Comparison of ENCODE assay signal across 8 mouse cellular contexts in the genomic region with DNA sequence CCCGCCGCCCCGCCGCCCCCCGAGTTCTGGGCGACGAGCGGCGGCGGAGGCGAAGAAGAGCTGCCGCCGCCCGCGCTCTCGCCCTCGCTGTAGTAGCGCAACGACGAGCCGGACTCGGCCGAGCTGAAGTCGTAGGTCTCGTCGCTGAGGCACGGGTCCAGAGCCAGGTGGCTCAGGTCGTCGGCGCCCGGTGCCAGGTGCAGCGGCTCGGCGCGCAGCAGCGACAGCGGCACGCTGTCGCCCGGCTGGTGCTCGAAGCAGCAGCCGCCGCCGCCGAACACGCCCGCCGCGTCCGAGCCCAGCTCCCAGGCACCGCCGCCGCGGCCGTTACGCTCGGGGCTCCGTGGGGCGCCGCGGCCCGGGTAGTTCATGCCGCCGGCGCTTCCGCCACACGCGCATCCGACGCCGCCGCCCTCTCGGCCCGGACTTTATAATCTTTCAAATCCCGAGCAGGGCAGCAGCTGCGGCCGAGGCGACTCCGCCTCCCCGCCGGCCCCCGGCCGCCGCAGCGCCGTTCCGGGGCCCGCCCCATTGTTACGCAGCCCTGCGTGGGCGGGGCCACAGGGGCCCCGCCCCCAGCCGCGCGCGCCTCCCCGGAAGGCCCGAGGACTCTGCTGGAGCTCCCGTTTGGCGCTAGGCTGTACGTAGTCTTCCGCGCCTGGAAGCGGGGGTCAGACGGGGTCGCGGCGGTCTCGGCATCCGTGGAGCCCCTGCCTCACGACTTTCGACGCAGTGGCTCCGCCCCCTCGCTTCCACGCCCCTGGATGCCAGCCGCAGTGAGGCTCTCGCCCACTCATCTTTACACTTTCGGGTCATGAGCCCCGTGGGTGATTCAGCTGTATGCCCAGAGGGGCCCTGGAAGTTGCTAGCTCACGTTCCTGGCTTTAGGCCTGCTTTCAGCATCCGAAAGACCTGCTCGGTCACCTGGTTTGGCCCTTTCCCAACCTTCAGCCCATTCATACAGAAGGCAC. TPM values are rescaled to one million over a fixed set of nuclear protein-coding genes. Genes with fewer than 3 reads are reported as not detected.
A peak's percentile ranks its signal among the peaks of the same experiment; 100 is the strongest.
DNase-seq lines count a peak whose midpoint lies in the region; ATAC-seq and TF ChIP-seq lines count a peak whose summit lies in the region.

Ddhd1 (minus strand) TSS at position 503 of the 971 bp plus-strand sequence.

- peak within 1 kb of the TSS; percentile 90 for H3K27ac ChIP-seq in embryonic facial prominence, embryonic 13.5 days
- H3K27ac ChIP-seq in heart, adult 2 months, result peak within 1 kb of the TSS; percentile 80
- peak within 1 kb of the TSS; percentile 85 for H3K27ac ChIP-seq in limb, embryonic 13.5 days
- H3K27ac ChIP-seq in midbrain, embryonic 16.5 days (ENCODE audit: low read length), result peak within 1 kb of the TSS; percentile 94

- peak within 1 kb of the TSS; percentile 84 for H3K9ac ChIP-seq in embryonic facial prominence, embryonic 13.5 days
- H3K9ac ChIP-seq in heart, adult 2 months (ENCODE audit: low read depth, low read length), result peak within 1 kb of the TSS; percentile 99
- H3K9ac ChIP-seq in limb, embryonic 13.5 days, result peak within 1 kb of the TSS; percentile 86
- peak within 1 kb of the TSS; percentile 98 for H3K9ac ChIP-seq in midbrain, embryonic 16.5 days (ENCODE audit: low read depth, low read length)

- H3K4me1 ChIP-seq in embryonic facial prominence, embryonic 13.5 days, result peaks cover 24% of the 10 kb centered on the region
- H3K4me1 ChIP-seq in heart, adult 2 months (ENCODE audit: control insufficient read depth, insufficient read depth, low read length), result peaks cover 2% of the 10 kb centered on the region
- H3K4me1 ChIP-seq in limb, embryonic 13.5 days, result peaks cover 25% of the 10 kb centered on the region
- H3K4me1 ChIP-seq in midbrain, embryonic 16.5 days (ENCODE audit: control insufficient read depth, insufficient read depth, low read length), result peaks cover 34% of the 10 kb centered on the region

- under 1% methylated on average over 107 of the region's 123 CpGs for WGBS in embryonic facial prominence, embryonic 13.5 days
- WGBS in heart, adult 2 months, result under 1% methylated on average over 122 of the region's 123 CpGs
- WGBS in limb, embryonic 13.5 days, result under 1% methylated on average over 90 of the region's 123 CpGs
- WGBS in midbrain, embryonic 16.5 days, result under 1% methylated on average over 120 of the region's 123 CpGs

- peak; percentile 96 for ATAC-seq in embryonic facial prominence, embryonic 13.5 days (ENCODE audit: insufficient number of reproducible peaks, insufficient read depth, low FRiP score, low TSS enrichment, low read depth)
- peak; percentile 95 for ATAC-seq in limb, embryonic 13.5 days (ENCODE audit: low FRiP score, low read depth)
- peak; percentile 94 for ATAC-seq in midbrain, embryonic 16.5 days

- no peaks in the 10 kb centered on the region for H3K27me3 ChIP-seq in embryonic facial prominence, embryonic 13.5 days
- no peaks in the 10 kb centered on the region for H3K27me3 ChIP-seq in heart, adult 2 months (ENCODE audit: control insufficient read depth, insufficient read depth, low read length)
- H3K27me3 ChIP-seq in limb, embryonic 13.5 days, result no peaks in the 10 kb centered on the region
- H3K27me3 ChIP-seq in midbrain, embryonic 16.5 days (ENCODE audit: control insufficient read depth, insufficient read depth, low read depth, low read length), result no peaks in the 10 kb centered on the region

- peak within 1 kb of the TSS; percentile 83 for H3K4me3 ChIP-seq in embryonic facial prominence, embryonic 13.5 days
- peak within 1 kb of the TSS; percentile 90 for H3K4me3 ChIP-seq in heart, adult 2 months
- peak within 1 kb of the TSS; percentile 65 for H3K4me3 ChIP-seq in limb, embryonic 13.5 days
- H3K4me3 ChIP-seq in midbrain, embryonic 16.5 days (ENCODE audit: low read depth, low read length), result peak within 1 kb of the TSS; percentile 61

- H3K36me3 ChIP-seq in embryonic facial prominence, embryonic 13.5 days, result no peaks in the 10 kb centered on the region
- no peaks in the 10 kb centered on the region for H3K36me3 ChIP-seq in heart, adult 2 months (ENCODE audit: control insufficient read depth, insufficient read depth, low read length)
- no peaks in the 10 kb centered on the region for H3K36me3 ChIP-seq in limb, embryonic 13.5 days
- no peaks in the 10 kb centered on the region for H3K36me3 ChIP-seq in midbrain, embryonic 16.5 days (ENCODE audit: control insufficient read depth, insufficient read depth, low read length)

- intact Hi-C loops in heart, adult 2 months (cut with DNase I), result loop anchor here (5.0 to 10.0 kb wide), 2 partner anchors 106 to 433 kb away; partner anchors contain the start of gene Txndc16

- no peak for TF ChIP-seq EP300 in heart, adult 2 months (IDR thresholded peaks at IDR 0.05; ENCODE audit: insufficient read depth, low read depth, low read length)

- TF ChIP-seq CTCF in heart, adult 2 months (IDR thresholded peaks at IDR 0.05), result no peak

- TF ChIP-seq POLR2A in heart, adult 2 months (IDR thresholded peaks at IDR 0.05; ENCODE audit: insufficient read depth, low read depth, low read length), result peak; percentile 79

- peak within 1 kb of the TSS; percentile 99 for H3K4me2 ChIP-seq in embryonic facial prominence, embryonic 13.5 days
- peak within 1 kb of the TSS; percentile 98 for H3K4me2 ChIP-seq in limb, embryonic 13.5 days (replicated peaks)
- H3K4me2 ChIP-seq in midbrain, embryonic 16.5 days (ENCODE audit: low read length), result peak within 1 kb of the TSS; percentile 70

- 0 out of 2 replicates have a peak, but pooled peaks cover 2% of the 10 kb centered on the region for H3K79me2 ChIP-seq in heart, adult 2 months (replicated peaks; ENCODE audit: control insufficient read depth, insufficient read depth, low read length)

- peak; percentile 90 for DNase-seq in 3134 (ENCODE audit: extremely low read depth, insufficient read length, low spot score)
- peak; percentile 89 to 92 for DNase-seq in adrenal gland, postnatal 36 days
- DNase-seq in heart, adult 2 months, result peak; percentile 89 to 92
- DNase-seq in kidney, adult 8-10 months, result peak; percentile 83 to 85
- DNase-seq in spleen, postnatal 10 days (ENCODE audit: low spot score in 2 of 2), result peak; percentile 84 to 89

- no peaks in the 10 kb centered on the region for H3K9me3 ChIP-seq in embryonic facial prominence, embryonic 13.5 days
- H3K9me3 ChIP-seq in limb, embryonic 13.5 days, result no peaks in the 10 kb centered on the region
- H3K9me3 ChIP-seq in midbrain, embryonic 16.5 days (replicated peaks; ENCODE audit: control insufficient read depth, low read length, poor library complexity, severe bottlenecking), result no peaks in the 10 kb centered on the region

RNA-seq across cellular contexts. Expression of gene Ddhd1, which starts in this region (rescaled TPM):
- 10 to 100 TPM; 18.7 to 18.9 TPM for total RNA-seq in adrenal gland, postnatal 36 days (2021)
- polyA plus RNA-seq in embryonic facial prominence, embryonic 13.5 days (2015; fragmentation: Nextera tagmentation; extraction: Ambion mirVana), result 6.8 and 8.8 TPM in 2 replicates
- 1 to 10 TPM; 8.8 to 9.7 TPM for total RNA-seq in heart, adult 2 months (2021)
- polyA plus RNA-seq in heart, adult 2 months (2012; rRNA removed), result 6.5 and 10.1 TPM in 2 replicates
- 5.9 and 6.8 TPM in 2 replicates for polyA plus RNA-seq in limb, embryonic 13.5 days (2015; fragmentation: Nextera tagmentation; extraction: Ambion mirVana)
- 16.2 and 18.5 TPM in 2 replicates for polyA plus RNA-seq in midbrain, embryonic 16.5 days (2015; fragmentation: Nextera tagmentation; extraction: Ambion mirVana)

Comparison
In these comparisons a context has a peak if more than half of its experiments do, and no peak if none do; other contexts are left out.
1. Peak in every context shown above with its lines: DNase-seq, ATAC-seq, H3K4me3 ChIP-seq and H3K27ac ChIP-seq.